Mouse (Mus musculus) ovary, adult 18-20 months (tissue): ENCODE results near the gene Syn2.
"Not testable (repeated sequence)": the region's sequence is repeated elsewhere in the genome, so short reads cannot be mapped to it uniquely, and the experiment has no call there.

ENCODE experiments used
- DNase-seq: peaks from one replicate; pipeline ENCODE4 v3.0.0; 2022; ENCODE audit warnings: low spot score, mixed read lengths

Gene Syn2

GRCm38 (mm10) chr6:115174845-115175244 lies 40.1 kb downstream of the Syn2 start:
- no peak for DNase-seq

DNA sequence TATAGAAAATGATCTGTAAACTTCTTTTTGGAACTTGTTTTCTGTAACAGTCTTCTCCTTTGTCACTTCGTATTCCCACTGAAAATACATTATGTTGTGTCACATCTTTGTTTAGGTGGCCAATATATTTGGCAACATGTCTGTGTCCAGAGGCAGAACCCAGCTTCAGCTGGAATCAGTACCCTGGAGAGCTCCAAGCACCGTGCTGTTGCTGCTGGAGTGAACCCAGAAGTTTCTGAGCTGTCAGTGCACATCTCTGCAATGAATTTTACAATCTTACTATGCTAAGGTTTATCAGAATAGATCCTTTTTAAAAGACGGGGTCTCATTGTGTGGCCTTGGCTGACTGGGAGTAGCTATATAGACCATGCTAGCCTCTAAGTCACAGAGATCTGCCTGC lies 44.1 kb downstream of the Syn2 start:
- DNase-seq, result no peak

GRCm38 (mm10) chr6:115181094-115181493 lies 46.4 kb downstream of the Syn2 start:
- no peak for DNase-seq

DNA sequence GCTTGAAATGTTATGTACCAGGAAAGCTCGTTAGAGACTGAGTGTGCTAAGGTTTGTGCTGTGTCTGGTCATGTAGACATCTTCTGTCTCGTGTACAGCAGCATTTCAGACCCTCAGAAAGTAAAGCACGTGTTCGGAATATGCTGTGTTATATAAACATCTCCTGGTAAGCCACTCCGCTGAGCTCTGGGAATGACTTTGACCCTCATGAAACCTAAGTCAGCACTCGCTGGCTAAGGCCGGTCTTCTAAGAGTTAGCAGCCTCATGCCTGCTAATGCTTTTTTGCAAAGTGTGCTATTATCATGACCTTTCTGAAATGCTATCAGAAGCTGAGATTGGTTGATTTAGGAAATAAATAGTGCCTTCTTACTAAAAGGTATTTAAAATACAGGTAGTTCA lies 56.4 kb downstream of the Syn2 start:
- no peak for DNase-seq

GRCm38 (mm10) chr6:115200753-115201152 lies 66.1 kb downstream of the Syn2 start:
- no peak for DNase-seq

DNA sequence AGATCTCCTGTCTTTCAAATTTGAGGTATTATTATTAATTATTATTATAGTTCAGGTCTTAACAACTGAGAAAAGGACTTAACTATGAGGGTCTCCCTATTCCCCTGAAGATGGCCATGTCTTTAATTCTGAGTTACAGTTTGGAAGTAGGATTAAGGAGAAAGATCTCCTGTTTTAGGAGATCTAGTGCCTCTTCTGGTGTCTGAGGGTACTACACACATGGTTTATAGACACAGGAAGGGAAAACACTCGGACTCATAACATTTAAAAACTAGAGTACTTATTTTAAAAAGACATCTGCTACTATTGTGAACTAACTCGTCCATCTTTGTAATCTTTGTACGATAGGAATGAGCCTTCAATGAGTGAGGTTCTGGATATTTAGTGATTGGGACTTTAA lies 68.3 kb downstream of the Syn2 start:
- DNase-seq, result no peak

DNA sequence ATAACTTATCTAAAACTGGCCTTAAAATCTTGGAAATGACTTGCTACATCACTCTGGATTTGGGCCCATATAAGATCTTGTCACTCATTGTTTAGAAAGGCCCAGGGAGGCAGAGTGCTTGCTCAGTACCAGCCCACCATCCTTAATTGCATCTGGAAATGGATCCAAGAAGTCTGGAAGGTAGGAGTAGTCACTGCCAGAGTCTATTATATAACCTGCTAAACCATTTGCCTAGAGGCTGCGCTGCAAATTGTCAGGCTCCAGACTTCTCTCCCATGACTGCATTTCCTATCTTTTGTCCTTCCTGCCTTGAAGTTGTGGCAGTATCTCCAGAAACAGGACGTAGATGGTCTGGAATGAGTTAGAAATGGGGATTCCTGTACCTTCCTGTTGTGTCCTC lies 75.5 kb downstream of the Syn2 start:
- no peak for DNase-seq

DNA sequence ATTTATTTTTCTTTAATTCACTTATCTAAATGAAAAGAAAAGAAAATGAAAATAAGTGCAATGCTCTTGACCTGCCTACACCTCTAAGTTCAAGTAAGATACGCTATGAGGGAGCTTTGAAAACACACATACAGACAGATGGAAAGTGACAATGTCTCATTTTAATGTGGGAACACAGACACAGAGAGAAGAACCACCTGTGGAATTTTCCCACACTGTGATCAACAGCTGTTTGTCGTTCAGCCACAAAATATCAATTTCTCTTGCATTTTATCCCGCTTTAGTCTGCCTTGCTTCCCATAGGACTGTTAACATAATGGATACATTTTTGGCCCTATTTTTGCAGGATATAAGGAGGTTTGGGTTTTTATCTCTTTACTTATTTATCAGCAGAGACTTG lies 76.1 kb downstream of the Syn2 start:
- no peak for DNase-seq

GRCm38 (mm10) chr6:115212132-115212903 lies 77.6 kb downstream of the Syn2 start:
- no peak for DNase-seq

- no peak for DNase-seq
Measured at GRCm38 (mm10) chr6:115213129-115213528, 78.4 kb downstream of the Syn2 start.

DNA sequence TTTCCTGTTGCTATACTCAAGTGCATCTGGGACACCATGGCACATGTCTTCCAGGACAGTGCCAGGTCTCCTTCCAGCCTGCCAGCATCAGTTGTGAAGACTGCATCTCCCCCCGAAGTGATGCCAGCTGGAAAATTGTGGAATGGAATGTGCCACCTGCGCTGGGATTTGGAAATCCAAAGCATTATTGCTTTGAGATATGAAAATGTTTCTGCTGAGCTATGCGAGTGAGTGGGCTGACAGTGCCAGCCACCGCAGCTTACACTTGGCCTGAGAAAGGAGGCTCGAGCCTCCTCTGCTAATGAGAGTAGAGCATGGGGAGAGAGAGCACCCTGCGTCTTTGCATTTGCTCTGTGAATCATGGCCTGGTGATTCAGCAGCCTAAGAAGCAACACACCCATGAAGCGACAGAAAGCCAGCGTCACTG lies 86.5 kb downstream of the Syn2 start:
- no peak for DNase-seq

DNA sequence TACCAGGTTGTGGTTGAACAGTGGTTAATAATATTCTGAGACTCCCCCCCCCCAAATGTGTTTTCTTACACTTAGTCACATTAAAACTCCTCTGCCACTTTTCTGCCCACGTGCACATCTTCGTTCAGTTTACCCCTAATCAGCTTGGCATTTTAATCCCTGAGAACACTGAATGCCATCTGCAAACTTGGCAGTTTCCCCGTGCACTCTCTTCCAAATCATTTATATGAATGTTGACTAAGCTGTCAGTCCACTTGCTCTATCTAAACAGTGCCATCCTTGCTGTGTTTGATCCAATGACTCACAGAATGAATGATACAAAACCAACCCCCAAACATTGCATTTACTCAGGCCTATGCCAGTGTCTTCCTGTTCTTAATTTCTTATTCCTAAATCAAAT lies 90.8 kb downstream of the Syn2 start:
- DNase-seq, result no peak

DNA sequence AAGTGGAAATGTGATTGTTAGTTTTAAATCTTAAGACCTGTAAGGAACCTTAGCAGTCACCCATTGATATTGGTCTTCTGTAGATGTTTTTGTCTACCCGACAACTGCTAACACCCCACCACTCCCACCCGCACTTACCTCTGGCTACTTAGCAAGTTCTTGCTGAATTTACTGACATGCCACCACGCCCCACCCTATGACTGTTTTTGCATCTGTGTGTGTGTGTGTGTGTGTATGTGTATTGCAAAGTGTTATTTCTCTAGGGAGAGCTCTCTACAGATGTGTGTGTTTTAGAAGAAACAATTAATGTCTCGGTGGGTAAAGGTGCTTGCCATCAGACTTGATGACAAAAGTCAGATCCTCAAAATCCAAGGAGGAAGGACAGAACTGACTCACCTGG lies 92.3 kb downstream of the Syn2 start, which contains the start of gene Gm17482:
TSS of gene Gm17482 (plus strand) at position 301 of the 400 bp plus-strand sequence.
- DNase-seq, result no peak

DNA sequence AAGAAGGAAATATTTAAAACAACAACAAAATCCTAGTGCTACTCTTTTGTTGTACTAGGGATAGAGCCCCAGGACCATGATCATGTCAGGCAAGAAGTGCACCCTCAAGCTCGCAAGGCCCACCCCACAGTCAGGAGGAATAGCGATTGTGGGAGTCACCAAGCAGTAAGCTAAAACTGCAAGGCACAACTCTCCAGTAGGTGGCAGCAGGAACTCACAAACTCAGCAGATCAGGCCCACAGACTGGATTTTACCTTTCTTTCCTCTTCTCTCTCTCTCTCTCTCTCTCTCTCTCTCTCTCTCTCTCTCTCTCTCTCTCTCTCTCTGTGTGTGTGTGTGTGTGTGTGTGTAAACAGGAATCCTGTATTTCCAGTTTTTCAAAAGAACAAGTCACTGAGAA lies 92.8 kb downstream of the Syn2 start:
- DNase-seq, result no peak

- no peak for DNase-seq
Measured at GRCm38 (mm10) chr6:115230557-115230956, 95.9 kb downstream of the Syn2 start.

DNA sequence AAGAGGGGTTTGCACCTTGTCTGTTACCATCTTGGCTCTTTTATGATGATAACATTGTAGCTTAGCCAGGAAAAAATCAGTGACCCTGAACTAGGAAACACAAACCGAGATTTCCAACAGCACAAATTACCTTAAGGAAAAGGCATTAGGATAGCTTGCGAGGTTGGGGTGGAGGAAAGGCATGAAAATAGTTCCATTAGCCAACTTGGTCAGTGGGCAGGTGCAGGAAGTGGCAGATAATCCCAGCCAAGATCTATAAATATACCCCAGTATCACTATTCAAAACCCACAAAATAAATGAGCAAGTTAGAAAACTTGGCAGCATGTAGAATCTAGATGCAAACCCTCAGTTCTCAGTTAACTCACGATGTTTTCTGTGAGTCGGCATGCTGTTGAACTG lies 97.1 kb downstream of the Syn2 start:
- DNase-seq, result no peak

DNA sequence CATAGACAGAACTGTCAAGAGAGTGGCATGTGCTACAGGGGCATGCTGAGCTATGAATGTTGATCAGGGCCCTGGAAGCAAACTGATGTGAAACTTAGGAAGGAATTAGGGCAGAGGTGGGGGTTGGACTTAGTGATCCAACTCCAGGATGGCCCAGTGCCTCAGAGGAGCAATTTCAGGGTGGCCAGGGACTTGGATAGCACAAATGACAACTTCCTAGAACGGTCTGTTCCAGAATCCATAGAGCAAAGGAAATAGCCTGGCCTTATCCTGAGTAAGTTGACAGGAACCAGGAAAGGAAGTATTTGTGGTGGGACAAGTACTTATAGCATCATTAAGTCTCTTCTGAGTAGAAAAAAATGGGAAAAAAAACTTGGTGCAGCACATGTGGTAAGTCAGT lies 97.9 kb downstream of the Syn2 start:
- no peak for DNase-seq

GRCm38 (mm10) chr6:115238031-115239027 lies 103.6 kb downstream of the Syn2 start:
- DNase-seq, result no peak

- no peak for DNase-seq
Measured at GRCm38 (mm10) chr6:115239335-115239734, 104.6 kb downstream of the Syn2 start.

GRCm38 (mm10) chr6:115240431-115240830 lies 105.7 kb downstream of the Syn2 start:
- not testable (repeated sequence) for DNase-seq

GRCm38 (mm10) chr6:115241131-115241699 lies 106.5 kb downstream of the Syn2 start:
- no peak for DNase-seq

DNA sequence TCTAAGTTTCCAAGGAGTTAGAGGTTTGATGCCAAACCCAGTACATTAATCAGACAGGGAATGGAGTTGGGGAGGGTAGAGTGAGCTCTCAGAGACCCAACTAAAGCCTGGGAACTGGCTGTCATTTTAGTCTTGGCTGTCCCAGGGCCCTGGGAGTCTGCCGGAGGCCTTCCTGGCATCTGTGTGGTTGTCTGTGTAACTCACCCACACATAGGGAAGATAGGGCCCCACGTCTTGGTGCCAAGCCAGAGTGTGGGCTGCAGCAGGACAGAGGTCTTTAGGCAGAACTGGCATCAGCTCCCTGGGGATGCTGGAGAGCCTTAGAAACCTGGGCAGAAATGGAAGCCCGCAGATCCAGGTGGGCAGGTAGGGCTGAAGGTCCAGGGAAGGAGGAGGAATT lies 107.2 kb downstream of the Syn2 start:
- DNase-seq, result no peak

DNA sequence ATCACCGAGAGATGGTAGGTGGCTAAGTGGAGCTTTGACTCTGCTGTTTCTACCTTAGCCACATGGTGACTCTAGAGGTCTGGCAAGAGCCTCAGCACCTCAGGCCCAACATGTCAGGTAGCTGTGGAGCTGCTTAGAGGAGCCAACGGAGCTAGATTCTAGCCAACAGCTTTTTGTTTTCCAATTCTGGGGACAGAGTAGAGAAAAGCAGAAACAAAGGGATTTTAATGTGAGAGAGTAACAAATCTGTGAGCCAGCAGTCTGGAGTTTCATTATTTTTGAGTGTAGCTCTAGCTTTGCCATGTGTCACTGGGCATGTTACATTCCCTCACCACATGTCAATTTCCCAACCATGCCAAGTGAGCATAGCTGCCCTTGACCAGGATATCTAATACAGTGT lies 109.5 kb downstream of the Syn2 start:
- no peak for DNase-seq
